Mouse (Mus musculus): ENCODE data around the gene Fbxo27.
"Not testable (repeated sequence)": the region's sequence is repeated elsewhere in the genome, so short reads cannot be mapped to it uniquely, and the experiment has no call there.

The Fbxo27 gene

GRCm38 (mm10) chr7:28692545-28693320 lies at the start of gene Fbxo27:
Gene Fbxo27 (plus strand): TSS chr7:28692849.
- DNase-seq, result peak; percentile 6

DNA sequence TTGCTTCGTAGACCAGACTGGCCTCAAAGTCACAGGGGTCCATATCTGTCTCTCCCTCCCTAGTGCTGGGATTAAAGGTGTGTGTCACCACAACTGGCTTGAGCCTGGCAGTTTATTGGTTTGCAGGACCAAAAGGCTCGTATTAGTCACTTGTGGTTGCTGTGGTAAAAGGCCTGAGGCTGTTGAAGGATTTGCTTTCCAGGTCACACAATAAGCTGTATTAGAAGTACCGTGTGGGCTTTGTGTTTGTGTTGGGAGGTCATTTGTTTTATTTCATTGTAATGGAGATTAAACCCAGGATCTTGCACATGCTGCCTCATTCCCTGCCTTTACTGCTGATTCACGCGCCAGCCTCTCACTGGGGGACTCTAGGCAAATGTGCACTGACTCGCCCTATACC lies 47.3 kb upstream of the Fbxo27 start:
- DNase-seq, result no peak

- DNase-seq, result no peak
Measured at GRCm38 (mm10) chr7:28645947-28646475, 46.6 kb upstream of the Fbxo27 start.

DNA sequence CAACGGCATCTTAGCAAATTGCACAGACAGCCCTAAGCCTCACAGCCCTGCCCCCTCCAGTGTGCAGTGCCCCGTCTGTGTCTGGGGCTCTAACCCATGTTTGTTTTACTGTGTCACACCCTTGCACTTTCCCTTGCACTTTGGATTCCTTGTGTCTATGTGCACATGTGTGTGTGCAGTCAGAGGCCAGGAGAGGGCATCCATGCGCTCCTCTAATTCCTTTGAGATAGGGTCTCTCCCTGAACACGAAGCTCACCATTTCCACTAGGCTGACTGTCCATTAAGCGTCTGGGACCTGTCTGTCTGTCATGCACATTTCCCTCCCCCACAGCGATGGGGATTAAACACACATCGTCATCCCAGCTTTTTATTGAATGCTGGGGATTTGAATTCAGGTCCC lies 45.6 kb upstream of the Fbxo27 start:
- no peak for DNase-seq

GRCm38 (mm10) chr7:28651157-28651556 lies 41.5 kb upstream of the Fbxo27 start:
- DNase-seq, result no peak

- no peak for DNase-seq
Measured at GRCm38 (mm10) chr7:28656430-28656829, 36.2 kb upstream of the Fbxo27 start.

DNA sequence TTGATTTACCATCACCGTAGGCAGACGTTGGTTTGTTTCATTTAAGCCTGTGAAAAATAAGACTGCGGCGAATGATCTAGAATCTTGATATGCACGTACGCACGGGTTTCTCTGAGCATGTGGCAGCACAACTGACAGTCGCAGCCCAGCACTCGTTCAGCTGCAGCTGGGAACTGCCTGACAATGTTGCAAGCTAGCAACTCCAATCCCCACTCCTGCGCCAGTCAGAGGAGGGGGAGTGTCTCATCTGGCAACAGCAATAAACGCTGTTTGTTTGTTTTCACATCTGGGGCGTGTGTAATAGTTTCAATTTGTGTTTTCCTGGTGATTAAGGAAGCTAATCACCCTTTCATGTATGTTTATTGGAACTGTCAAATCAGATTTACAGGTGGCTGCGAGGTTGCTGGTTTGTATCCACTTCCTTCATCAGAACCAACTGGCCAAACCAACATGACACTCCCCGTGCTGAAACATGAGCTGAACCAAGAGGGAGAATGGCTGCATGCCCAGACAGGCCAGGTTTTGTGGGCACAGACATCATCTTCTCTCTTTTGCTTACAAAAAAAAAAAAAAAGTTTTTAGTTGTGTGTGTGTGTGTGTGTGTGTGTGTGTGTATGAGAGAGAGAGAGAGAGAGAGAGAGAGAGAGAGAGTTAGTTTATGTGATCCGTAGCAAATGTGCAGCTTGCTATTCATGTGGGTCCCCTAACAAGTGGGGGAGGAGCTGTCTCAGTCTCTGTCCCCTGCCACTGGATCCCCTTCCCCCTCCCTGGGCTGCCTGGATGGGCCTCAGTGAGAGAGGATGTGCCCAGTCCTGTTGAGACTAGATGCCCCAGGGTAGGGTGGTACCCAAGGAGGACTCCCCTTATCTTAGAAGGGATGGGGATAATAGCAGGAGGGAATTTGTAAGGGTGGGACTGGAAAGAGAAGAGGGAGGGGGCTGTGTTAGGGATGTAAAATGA lies 26.7 kb upstream of the Fbxo27 start:
- DNase-seq, result no peak

- no peak for DNase-seq
Measured at GRCm38 (mm10) chr7:28671172-28671571, 21.5 kb upstream of the Fbxo27 start.

GRCm38 (mm10) chr7:28672276-28672675 lies 20.4 kb upstream of the Fbxo27 start:
- no peak for DNase-seq

DNA sequence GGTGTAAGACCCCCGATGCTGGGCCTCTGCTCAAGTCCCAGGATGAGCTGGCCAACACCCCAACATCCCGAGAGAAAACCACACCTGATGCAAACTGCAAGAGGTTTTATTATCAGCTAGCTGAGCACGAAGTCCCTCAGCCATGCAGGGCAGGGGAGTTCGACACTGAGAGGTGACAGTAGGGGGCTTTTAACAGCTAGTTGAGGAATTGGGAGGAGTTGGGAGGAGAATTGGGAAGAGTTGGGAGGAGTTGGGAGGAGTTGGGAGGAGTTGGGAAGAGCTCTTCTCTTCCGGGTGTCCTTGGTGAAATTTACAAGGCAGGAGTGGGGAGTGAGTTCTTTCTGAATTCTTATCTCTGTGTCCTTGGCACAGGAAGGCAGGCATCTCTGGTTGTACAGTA lies 19.9 kb upstream of the Fbxo27 start:
- not testable (repeated sequence) for DNase-seq

DNA sequence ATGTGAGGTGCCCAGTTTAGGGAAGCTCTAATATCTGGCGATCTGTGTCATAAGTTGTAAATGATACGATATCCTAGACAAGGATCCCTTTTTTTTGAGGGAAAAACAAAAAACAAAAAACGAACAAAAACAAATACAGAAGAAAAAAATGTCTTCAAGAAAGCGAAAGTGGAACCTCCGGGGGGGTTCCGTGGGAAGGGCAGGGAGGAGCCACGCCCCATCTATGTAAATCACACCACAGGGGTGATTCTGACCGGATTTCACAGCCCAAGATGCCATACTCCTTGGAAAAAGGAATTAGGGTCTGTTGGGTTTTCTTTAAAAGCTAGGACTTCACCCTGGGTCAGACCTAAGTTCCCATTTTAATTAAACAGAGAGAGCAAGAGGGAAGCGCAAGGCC lies 17.7 kb upstream of the Fbxo27 start:
- DNase-seq, result no peak

- no peak for DNase-seq
Measured at GRCm38 (mm10) chr7:28675746-28676145, 16.9 kb upstream of the Fbxo27 start.

DNA sequence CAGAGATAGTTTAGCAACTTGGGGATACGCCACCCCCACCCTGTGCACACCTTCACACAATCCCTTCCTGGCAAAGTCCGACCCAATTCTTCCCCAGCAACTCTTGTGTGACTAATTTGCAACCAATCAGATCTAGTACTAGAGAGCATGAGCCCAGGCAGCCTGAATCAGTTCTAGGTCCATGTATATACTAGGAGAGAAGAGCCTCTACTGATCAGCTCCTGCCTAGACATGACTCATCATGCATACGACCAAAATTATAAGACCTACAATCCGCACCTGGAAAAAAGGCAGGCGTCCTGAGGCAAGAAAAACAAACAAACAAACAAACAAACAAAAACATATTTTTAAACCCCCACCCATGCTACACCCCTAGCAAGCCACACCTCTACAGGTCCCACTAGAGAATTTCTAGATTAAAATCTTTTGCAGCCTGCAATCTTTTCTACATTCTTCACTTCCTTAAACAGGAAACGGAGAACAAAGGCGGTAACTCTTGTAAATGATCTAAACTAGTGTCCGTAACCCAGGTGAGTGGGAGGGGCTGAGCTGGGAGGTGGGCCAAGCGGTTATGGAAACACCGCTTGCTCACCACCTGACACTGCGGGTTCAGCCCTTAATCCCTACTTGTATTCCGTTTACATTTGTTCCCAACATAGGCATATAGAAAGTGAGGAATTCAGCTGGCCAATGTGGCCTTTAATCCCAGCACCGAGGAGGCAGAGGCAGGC lies 15.7 kb upstream of the Fbxo27 start:
- DNase-seq, result no peak

DNA sequence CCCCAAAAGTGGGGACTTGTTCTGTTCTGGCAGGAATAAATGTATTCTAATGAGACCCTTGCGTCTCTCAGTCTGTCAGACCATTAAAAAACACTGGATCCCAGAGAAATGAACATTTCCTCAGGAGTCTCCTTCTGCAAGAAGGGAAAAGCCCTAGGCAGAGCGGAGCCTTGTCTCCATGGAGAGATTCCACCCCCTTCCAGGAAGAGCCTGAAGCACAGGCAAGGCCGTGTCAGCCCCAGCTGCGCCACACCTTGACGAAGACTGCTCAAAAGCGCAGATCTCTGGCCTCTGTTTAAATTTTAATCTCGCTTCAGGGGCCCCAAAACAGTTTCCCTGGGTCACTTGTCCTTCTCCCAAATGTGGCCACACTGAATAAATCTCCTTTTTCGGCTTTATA lies 15.0 kb upstream of the Fbxo27 start:
- no peak for DNase-seq

GRCm38 (mm10) chr7:28691075-28691474 lies 1.6 kb upstream of the Fbxo27 start:
- DNase-seq, result no peak

DNA sequence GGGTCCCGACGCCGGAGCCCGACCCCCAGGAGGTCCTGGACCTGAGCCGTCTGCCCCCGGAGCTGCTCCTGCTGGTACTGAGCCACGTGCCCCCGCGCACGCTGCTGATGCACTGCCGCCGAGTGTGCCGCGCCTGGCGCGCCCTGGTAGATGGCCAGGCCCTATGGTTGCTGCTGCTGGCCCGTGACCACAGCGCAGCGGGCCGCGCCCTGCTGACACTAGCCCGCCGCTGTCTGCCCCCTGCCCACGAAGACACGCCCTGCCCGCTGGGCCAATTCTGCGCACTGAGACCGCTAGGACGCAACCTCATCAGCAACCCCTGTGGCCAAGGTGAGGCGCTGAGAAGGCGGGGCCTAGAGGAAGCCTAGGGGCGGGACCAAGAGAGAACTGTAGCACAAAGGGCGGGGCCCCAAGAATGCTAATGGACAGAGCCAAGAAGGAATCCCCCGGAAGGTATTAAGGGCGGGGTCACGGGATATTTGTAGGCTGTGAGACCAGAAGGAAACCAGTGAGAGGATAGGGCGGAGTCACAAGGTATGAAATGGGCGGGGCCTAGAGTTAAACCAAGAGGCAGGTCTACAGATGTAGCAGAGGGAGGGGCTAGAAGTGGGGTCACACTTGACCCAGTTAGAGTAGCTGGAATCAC lies 795 bp downstream of the Fbxo27 start:
- peak; percentile 82 for DNase-seq

- no peak for DNase-seq
Measured at GRCm38 (mm10) chr7:28694423-28694822, 1.8 kb downstream of the Fbxo27 start.

- DNase-seq, result no peak
Measured at GRCm38 (mm10) chr7:28694966-28695511, 2.4 kb downstream of the Fbxo27 start.

GRCm38 (mm10) chr7:28697277-28697676 lies 4.6 kb downstream of the Fbxo27 start:
- no peak for DNase-seq

- DNase-seq, result no peak
Measured at GRCm38 (mm10) chr7:28700269-28700668, 7.6 kb downstream of the Fbxo27 start.

- not testable (repeated sequence) for DNase-seq
Measured at GRCm38 (mm10) chr7:28701306-28701705, 8.7 kb downstream of the Fbxo27 start.

GRCm38 (mm10) chr7:28702601-28703143 lies 10.0 kb downstream of the Fbxo27 start:
- no peak for DNase-seq
